Mouse (Mus musculus): ENCODE measurements around the gene Olfr521.
A peak's percentile ranks its signal among the peaks of the same experiment; 100 is the strongest.

- no peak for TF ChIP-seq CHD2 (IDR thresholded peaks at IDR 0.05; ENCODE audit: low read length)
- TF ChIP-seq TBP (conservative IDR thresholded peaks at IDR 0.05; ENCODE audit: low read depth, low read length), result 0 out of 2 replicates have a peak, but pooled peaks have one; percentile 39
- TF ChIP-seq USF1 (IDR thresholded peaks at IDR 0.05; ENCODE audit: low read depth, low read length), result no peak
- TF ChIP-seq CTCF (conservative IDR thresholded peaks at IDR 0.05 in 1 of 2, IDR thresholded peaks at IDR 0.05 in 1 of 2; ENCODE audit: low read depth in 2 of 2, low read length in 2 of 2), result no peak
- peak; percentile 64 for TF ChIP-seq EP300 (IDR thresholded peaks at IDR 0.05; ENCODE audit: low read length)
- no peak for TF ChIP-seq SMC3 (IDR thresholded peaks at IDR 0.05; ENCODE audit: low read depth, low read length)
- TF ChIP-seq ZKSCAN1 (IDR thresholded peaks at IDR 0.05; ENCODE audit: borderline replicate concordance, low read depth, low read length), result no peak
- TF ChIP-seq HCFC1 (IDR thresholded peaks at IDR 0.05; ENCODE audit: low read depth, low read length), result no peak; the same call in 1 of the 2 replicates
- TF ChIP-seq MYC (IDR thresholded peaks at IDR 0.05; ENCODE audit: low read depth, low read length), result 0 out of 2 replicates have a peak, but pooled peaks have one; percentile 41
Measured at GRCm38 (mm10) chr7:99795192-99795981, 32.1 kb downstream of the Olfr521 start.

All from CH12.LX (cell line).